Mouse (Mus musculus): ENCODE measurements around the gene Foxred1. TPM values are rescaled to one million over a fixed set of nuclear protein-coding genes. Genes with fewer than 3 reads are reported as not detected.

The Foxred1 gene
- polyA plus RNA-seq, 1 experiment from 2014 or later = 51.4 TPM

- DNase-seq (ENCODE audit: low spot score) = no peak
- Histone ChIP-seq H3K4me1 (peaks cover 10% of the 10 kb centered on the region), H3K9me3 (no peaks in the 10 kb centered on the region), H3K4me3 (no peak overlapping the region), H3K27ac (replicated peaks) (no peak overlapping the region), H3K27me3 (replicated peaks; ENCODE audit: low read depth, poor library complexity, severe bottlenecking) (no peaks in the 10 kb centered on the region), H3K36me3 (replicated peaks) (peaks cover 30% of the 10 kb centered on the region)
- WGBS = 60% methylated on average over 2 of the region's 2 CpGs
These were observed 50.2 kb downstream of the Foxred1 start for GRCm38 (mm10) chr9:35160662-35161061.

DNA sequence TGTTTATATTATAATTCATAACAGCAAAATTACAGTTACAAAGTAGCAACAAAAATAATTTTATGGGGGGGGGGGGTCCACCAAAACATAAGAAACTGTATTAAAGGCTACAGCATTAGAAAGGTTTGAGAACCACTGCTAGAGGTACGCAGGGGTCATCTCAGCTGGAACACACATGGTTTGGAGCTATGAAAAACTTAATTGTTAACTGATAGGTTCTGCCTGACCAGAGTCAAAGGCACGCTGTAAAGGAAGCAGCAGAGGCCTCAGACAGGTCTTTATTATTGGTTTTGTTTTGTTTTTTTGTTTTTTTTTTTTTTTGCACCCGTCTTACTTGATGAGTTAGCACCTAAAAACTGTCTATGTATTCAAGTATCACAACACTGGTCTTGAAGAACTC is 52.4 kb downstream of the Foxred1 start:
- Histone ChIP-seq H3K4me1 (peaks cover 10% of the 10 kb centered on the region), H3K4me3 (no peak overlapping the region), H3K9me3 (no peaks in the 10 kb centered on the region), H3K36me3 (replicated peaks) (peaks cover 21% of the 10 kb centered on the region), H3K27me3 (replicated peaks; ENCODE audit: low read depth, poor library complexity, severe bottlenecking) (no peaks in the 10 kb centered on the region), H3K27ac (replicated peaks) (no peak overlapping the region)
- DNase-seq (ENCODE audit: low spot score) = no peak
- WGBS = 66% methylated on average over 3 of the region's 3 CpGs

- peaks cover 13% of the 10 kb centered on the region; the same call in 1 of the 2 replicates for H3K36me3 ChIP-seq (replicated peaks)
- no peak overlapping the region for H3K27ac ChIP-seq (replicated peaks)
- H3K27me3 ChIP-seq (replicated peaks; ENCODE audit: low read depth, poor library complexity, severe bottlenecking) = no peaks in the 10 kb centered on the region
- DNase-seq (ENCODE audit: low spot score) = no peak
- no peaks in the 10 kb centered on the region for H3K9me3 ChIP-seq
- no peak overlapping the region for H3K4me3 ChIP-seq
- 91% methylated on average over 4 of the region's 4 CpGs for WGBS
- H3K4me1 ChIP-seq = peaks cover 10% of the 10 kb centered on the region
These were observed 54.0 kb downstream of the Foxred1 start for GRCm38 (mm10) chr9:35156862-35157261.

DNA sequence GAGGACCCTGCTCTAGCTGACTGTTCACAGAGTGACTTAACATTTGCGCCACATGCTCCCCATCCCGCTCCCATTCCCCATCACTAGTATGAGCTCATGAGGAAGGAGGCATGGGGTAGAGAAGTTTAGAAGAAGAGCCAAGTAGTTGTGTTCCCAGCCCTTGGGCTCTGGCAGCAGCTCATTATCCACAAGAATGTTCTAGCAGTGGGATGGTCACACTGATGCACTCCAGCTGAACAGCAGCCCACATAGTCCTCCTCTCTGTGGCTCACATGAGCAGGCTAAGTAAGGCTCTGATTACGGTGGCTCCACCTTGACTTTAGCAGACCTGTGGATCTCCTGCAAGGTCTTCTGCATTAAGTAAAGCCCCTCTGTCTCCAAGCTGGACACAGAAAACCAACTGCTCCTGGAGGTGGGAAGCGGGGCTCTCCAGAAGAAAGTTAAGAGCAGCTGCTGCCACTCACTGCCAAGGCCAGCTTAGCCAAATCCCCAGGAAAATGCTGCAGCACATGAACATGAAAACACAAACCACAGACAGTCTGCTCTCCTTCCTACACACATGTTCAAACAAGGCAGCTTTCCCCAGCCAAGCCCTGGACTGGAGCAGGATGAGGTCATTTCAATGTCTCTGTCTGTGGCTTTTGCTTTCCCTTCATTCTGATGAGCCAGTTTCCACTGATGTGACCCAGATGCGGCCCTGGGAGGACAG is 54.7 kb downstream of the Foxred1 start:
- no peak for DNase-seq (ENCODE audit: low spot score)
- Histone ChIP-seq H3K4me1 (peaks cover 10% of the 10 kb centered on the region), H3K27ac (replicated peaks) (no peak overlapping the region), H3K9me3 (no peaks in the 10 kb centered on the region), H3K27me3 (replicated peaks; ENCODE audit: low read depth, poor library complexity, severe bottlenecking) (no peaks in the 10 kb centered on the region), H3K4me3 (no peak overlapping the region), H3K36me3 (replicated peaks) (peaks cover 13% of the 10 kb centered on the region; the same call in 1 of the 2 replicates)
- WGBS = 89% methylated on average over 5 of the region's 5 CpGs

Other genes starting within 250 kb of the Foxred1 start
- gene St3gal4, start 91.8 kb downstream of the Foxred1 start, polyA plus RNA-seq (2016; fragmentation: Nextera tagmentation; extraction: Ambion mirVana) = 18.2 and 18.7 TPM in 2 replicates
- gene Dcps, start 35.0 kb downstream of the Foxred1 start, polyA plus RNA-seq (2016; fragmentation: Nextera tagmentation; extraction: Ambion mirVana) = 93.5 and 95.6 TPM in 2 replicates
- gene Srpr, start 10.9 kb downstream of the Foxred1 start, polyA plus RNA-seq (2016; fragmentation: Nextera tagmentation; extraction: Ambion mirVana) = 84.6 and 86.8 TPM in 2 replicates
- gene Tirap, start 10.8 kb downstream of the Foxred1 start, polyA plus RNA-seq (2016; fragmentation: Nextera tagmentation; extraction: Ambion mirVana) = 20.3 and 21.8 TPM in 2 replicates
- 63.4 and 66.4 TPM in 2 replicates for gene Fam118b, start 56.8 kb upstream of the Foxred1 start, polyA plus RNA-seq (2016; fragmentation: Nextera tagmentation; extraction: Ambion mirVana)
- 35.4 and 35.9 TPM in 2 replicates for gene Rpusd4, start 56.8 kb upstream of the Foxred1 start, polyA plus RNA-seq (2016; fragmentation: Nextera tagmentation; extraction: Ambion mirVana)
- gene Cdon, start 210.1 kb upstream of the Foxred1 start, polyA plus RNA-seq (2016; fragmentation: Nextera tagmentation; extraction: Ambion mirVana) = 9.1 and 9.9 TPM in 2 replicates